Mouse (Mus musculus) spleen, embryonic (tissue): ENCODE measurements around the gene 0610010K14Rik.

ENCODE experiments used
- CTCF ChIA-PET: fragments of 350-600 bp; sonication (Branson Sonifier 250); formaldehyde crosslinking; loops from one replicate; lab custom pipeline; 2022; lab: Charles Lee

0610010K14Rik gene

GRCm38 (mm10) chr11:70189319-70190134 lies 48.2 kb downstream of the 0610010K14Rik start:
- CTCF ChIA-PET = interaction anchor here (0.6 kb wide), 1 partner anchor 17 kb away, joined by 5 read pairs; no protein-coding TSS in a partner anchor
